Mouse (Mus musculus): ENCODE results near the gene Robo4. TPM values are rescaled to one million over a fixed set of nuclear protein-coding genes. Genes with fewer than 3 reads are reported as not detected.

The Robo4 gene
- polyA plus RNA-seq, 1 experiment from 2014 or later, result 6.6 TPM

DNA sequence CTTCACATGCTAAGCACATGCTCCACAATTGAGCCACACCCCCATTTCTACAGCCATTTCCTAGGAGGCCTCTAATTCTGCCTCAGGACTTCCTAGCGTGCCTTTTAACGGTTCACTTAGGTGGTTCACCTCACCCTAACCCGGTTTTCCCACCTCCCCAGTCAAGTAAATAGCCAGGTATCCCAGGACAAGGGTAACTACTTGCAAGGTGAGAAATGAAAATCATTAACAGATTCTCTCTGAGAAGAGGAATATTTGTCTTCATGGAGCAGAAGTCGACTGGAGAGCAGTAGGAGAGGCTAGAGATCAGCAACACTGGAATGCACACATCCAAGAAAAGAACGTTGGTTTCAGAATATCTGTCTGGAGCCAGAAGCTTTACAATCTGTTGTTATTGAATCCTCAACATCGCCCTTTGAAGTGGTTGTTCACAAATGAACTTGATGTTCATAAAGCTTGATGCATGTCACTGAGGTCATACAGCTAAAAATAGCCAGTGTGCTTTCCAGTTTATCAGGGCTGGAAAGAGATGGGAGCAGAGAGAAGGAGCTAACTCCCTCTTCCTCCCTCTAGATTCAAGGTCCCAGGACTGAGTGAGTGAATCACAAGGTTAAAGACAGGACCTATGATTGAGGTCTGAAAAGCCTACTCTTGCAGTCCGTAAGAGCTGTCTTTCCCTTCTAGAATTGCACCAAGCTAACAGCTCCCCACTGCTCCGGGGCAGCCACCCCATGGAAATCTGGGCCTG lies 8.2 kb downstream of the Robo4 start:
- H3K4me1 ChIP-seq, result peaks cover 5% of the 10 kb centered on the region
- 82% methylated on average over 8 of the region's 8 CpGs for WGBS
- H3K27me3 ChIP-seq (replicated peaks; ENCODE audit: low read depth, poor library complexity, severe bottlenecking), result peaks cover 50% of the 10 kb centered on the region
- no peak for DNase-seq (ENCODE audit: low spot score)
- H3K9me3 ChIP-seq, result no peaks in the 10 kb centered on the region
- H3K4me3 ChIP-seq, result no peak overlapping the region
- H3K36me3 ChIP-seq (replicated peaks), result no peaks in the 10 kb centered on the region
- no peak overlapping the region for H3K27ac ChIP-seq (replicated peaks)

DNA sequence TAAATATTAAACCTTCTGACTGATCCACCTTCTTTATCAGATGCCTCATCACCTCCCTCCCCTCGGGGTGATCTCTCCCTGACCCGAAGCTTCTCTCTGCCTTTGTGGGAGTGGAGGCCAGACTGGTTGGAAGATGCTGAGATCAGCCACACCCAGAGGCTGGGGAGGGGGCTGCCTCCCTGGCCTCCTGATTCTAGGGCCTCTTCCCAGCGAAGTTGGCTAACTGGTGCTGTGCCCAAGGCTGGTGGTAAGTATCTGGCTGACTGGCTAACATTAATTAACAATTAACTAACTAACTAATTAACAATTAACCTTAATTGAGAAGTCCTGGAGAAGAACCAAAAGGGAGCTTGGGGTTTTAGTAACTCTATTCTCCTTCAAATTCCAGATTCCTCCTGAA lies 11.3 kb downstream of the Robo4 start:
- H3K4me1 ChIP-seq, result peaks cover 2% of the 10 kb centered on the region
- no peak for DNase-seq (ENCODE audit: low spot score)
- H3K27ac ChIP-seq (replicated peaks), result no peak overlapping the region
- no peaks in the 10 kb centered on the region for H3K9me3 ChIP-seq
- 66% methylated on average over 3 of the region's 3 CpGs for WGBS
- H3K27me3 ChIP-seq (replicated peaks; ENCODE audit: low read depth, poor library complexity, severe bottlenecking), result peaks cover 27% of the 10 kb centered on the region
- no peaks in the 10 kb centered on the region for H3K36me3 ChIP-seq (replicated peaks)
- no peak overlapping the region for H3K4me3 ChIP-seq

- Histone ChIP-seq H3K36me3 (replicated peaks) (no peaks in the 10 kb centered on the region), H3K4me3 (no peak overlapping the region), H3K4me1 (no peaks in the 10 kb centered on the region), H3K27me3 (replicated peaks; ENCODE audit: low read depth, poor library complexity, severe bottlenecking) (peaks cover 27% of the 10 kb centered on the region), H3K27ac (replicated peaks) (no peak overlapping the region), H3K9me3 (no peaks in the 10 kb centered on the region)
- WGBS, result 78% methylated on average over 3 of the region's 3 CpGs
- DNase-seq (ENCODE audit: low spot score), result no peak
Measured at GRCm38 (mm10) chr9:37414666-37415065, 13.0 kb downstream of the Robo4 start.

- H3K27ac ChIP-seq (replicated peaks), result no peak overlapping the region
- H3K9me3 ChIP-seq, result no peaks in the 10 kb centered on the region
- H3K4me1 ChIP-seq, result peaks cover 10% of the 10 kb centered on the region
- no peak overlapping the region for H3K4me3 ChIP-seq
- H3K36me3 ChIP-seq (replicated peaks), result no peaks in the 10 kb centered on the region
- DNase-seq (ENCODE audit: low spot score), result no peak
- H3K27me3 ChIP-seq (replicated peaks; ENCODE audit: low read depth, poor library complexity, severe bottlenecking), result peaks cover 56% of the 10 kb centered on the region
- 82% methylated on average over 4 of the region's 4 CpGs for WGBS
Measured at GRCm38 (mm10) chr9:37418791-37419190, 17.1 kb downstream of the Robo4 start.

DNA sequence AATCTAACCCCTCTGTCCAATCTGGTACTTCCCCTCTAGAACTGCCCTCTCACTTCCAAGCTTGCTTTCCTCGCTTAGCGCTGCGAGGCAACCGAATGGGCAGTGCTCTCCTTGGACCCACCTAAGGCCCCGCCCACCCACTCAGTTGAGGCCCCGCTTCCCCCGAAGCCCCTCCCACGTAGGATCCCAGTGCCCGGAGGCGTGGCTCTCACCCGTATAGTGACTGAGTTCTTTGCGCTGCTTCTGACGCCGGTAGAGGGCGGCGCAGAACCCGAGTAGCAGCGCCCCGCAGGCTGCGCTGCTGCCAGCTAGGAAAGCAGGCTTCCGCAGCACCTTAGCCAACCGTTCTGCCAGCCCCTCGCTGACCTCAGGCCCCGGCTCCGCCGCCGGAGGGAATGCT lies 19.0 kb downstream of the Robo4 start:
- Histone ChIP-seq H3K4me1 (peaks cover 10% of the 10 kb centered on the region), H3K9me3 (no peaks in the 10 kb centered on the region), H3K4me3 (peak overlapping the region; percentile 49), H3K36me3 (replicated peaks) (no peaks in the 10 kb centered on the region), H3K27me3 (replicated peaks; ENCODE audit: low read depth, poor library complexity, severe bottlenecking) (peaks cover 66% of the 10 kb centered on the region), H3K27ac (replicated peaks) (no peak overlapping the region; the same call in 1 of the 2 replicates)
- WGBS, result under 1% methylated on average over 27 of the region's 27 CpGs
- peak; percentile 93 for DNase-seq (ENCODE audit: low spot score)

DNA sequence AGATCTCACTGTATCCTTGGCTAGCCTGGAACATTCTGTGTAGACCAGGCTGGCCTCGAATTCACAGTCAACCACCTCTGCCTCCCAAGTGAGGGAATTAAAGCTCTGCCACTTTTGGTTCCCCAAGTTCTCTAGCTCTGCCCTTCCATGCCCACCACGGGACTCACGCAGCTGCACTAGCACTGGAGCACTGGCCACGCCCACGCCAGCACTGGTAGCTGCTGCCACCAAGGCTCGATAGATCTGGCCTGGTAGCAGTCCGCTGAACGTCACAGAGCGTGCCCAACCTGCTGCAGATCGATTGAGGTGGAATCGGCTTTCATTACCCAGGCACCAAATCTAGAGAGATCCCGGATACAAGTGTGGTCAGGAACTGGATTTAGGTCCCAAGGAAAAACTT lies 19.5 kb downstream of the Robo4 start:
- peaks cover 67% of the 10 kb centered on the region for H3K27me3 ChIP-seq (replicated peaks; ENCODE audit: low read depth, poor library complexity, severe bottlenecking)
- 29% methylated on average over 12 of the region's 12 CpGs for WGBS
- H3K9me3 ChIP-seq, result no peaks in the 10 kb centered on the region
- peak; percentile 31 for DNase-seq (ENCODE audit: low spot score)
- no peak overlapping the region for H3K27ac ChIP-seq (replicated peaks)
- H3K4me1 ChIP-seq, result peaks cover 10% of the 10 kb centered on the region
- peak overlapping the region; percentile 49 for H3K4me3 ChIP-seq
- H3K36me3 ChIP-seq (replicated peaks), result no peaks in the 10 kb centered on the region

DNA sequence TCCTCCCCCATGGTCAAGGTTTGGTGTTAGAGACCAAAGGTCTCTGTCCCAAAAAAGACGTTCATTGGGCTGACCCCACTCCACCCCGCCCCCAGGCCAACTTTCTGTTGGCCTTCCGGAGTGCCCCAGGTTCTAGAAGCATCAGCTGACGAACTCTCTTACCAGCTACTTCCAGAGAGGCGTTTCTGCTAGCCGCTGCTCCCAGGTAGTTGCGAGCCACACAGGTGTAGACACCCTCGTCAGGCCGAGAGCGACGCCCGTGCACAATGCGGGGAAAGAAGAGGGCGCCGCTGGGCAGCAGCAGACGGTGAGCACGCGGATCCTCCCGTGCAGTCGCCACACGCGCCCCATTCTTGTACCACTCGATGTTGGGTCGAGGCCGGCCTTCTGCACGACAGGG lies 27.6 kb downstream of the Robo4 start:
- H3K4me1 ChIP-seq, result peaks cover 32% of the 10 kb centered on the region
- H3K9me3 ChIP-seq, result no peaks in the 10 kb centered on the region
- H3K4me3 ChIP-seq, result no peak overlapping the region
- H3K27me3 ChIP-seq (replicated peaks; ENCODE audit: low read depth, poor library complexity, severe bottlenecking), result peaks cover 86% of the 10 kb centered on the region
- H3K27ac ChIP-seq (replicated peaks), result no peak overlapping the region
- DNase-seq (ENCODE audit: low spot score), result no peak
- no peaks in the 10 kb centered on the region for H3K36me3 ChIP-seq (replicated peaks)
- WGBS, result 29% methylated on average over 26 of the region's 26 CpGs

GRCm38 (mm10) chr9:37430582-37430981 lies 28.9 kb downstream of the Robo4 start:
- peaks cover 95% of the 10 kb centered on the region for H3K27me3 ChIP-seq (replicated peaks; ENCODE audit: low read depth, poor library complexity, severe bottlenecking)
- DNase-seq (ENCODE audit: low spot score), result peak; percentile 87
- peaks cover 32% of the 10 kb centered on the region for H3K4me1 ChIP-seq
- no peak overlapping the region for H3K4me3 ChIP-seq
- no peak overlapping the region for H3K27ac ChIP-seq (replicated peaks)
- no peaks in the 10 kb centered on the region for H3K36me3 ChIP-seq (replicated peaks)
- WGBS, result 1% methylated on average over 12 of the region's 12 CpGs
- H3K9me3 ChIP-seq, result no peaks in the 10 kb centered on the region

GRCm38 (mm10) chr9:37432026-37432666 lies 30.4 kb downstream of the Robo4 start:
- Histone ChIP-seq H3K27me3 (replicated peaks; ENCODE audit: low read depth, poor library complexity, severe bottlenecking) (peaks cover 100% of the 10 kb centered on the region), H3K36me3 (replicated peaks) (no peaks in the 10 kb centered on the region), H3K27ac (replicated peaks) (no peak overlapping the region), H3K4me3 (peak overlapping the region; percentile 46), H3K4me1 (peaks cover 32% of the 10 kb centered on the region), H3K9me3 (no peaks in the 10 kb centered on the region)
- 1% methylated on average over 17 of the region's 17 CpGs for WGBS
- peak; percentile 58 for DNase-seq (ENCODE audit: low spot score)

- Histone ChIP-seq H3K27ac (replicated peaks) (no peak within 1 kb of the TSS), H3K36me3 (replicated peaks) (no peaks in the 10 kb centered on the region), H3K4me3 (peak within 1 kb of the TSS; percentile 46), H3K9me3 (no peaks in the 10 kb centered on the region), H3K4me1 (peaks cover 32% of the 10 kb centered on the region), H3K27me3 (replicated peaks; ENCODE audit: low read depth, poor library complexity, severe bottlenecking) (peaks cover 99% of the 10 kb centered on the region)
- peak; percentile 55 for DNase-seq (ENCODE audit: low spot score)
- under 1% methylated on average over 40 of the region's 40 CpGs for WGBS
Measured at GRCm38 (mm10) chr9:37432720-37433421, 31.2 kb downstream of the Robo4 start, which contains the start of gene Robo3. Gene Robo3 (minus strand): TSS chr9:37433246.

DNA sequence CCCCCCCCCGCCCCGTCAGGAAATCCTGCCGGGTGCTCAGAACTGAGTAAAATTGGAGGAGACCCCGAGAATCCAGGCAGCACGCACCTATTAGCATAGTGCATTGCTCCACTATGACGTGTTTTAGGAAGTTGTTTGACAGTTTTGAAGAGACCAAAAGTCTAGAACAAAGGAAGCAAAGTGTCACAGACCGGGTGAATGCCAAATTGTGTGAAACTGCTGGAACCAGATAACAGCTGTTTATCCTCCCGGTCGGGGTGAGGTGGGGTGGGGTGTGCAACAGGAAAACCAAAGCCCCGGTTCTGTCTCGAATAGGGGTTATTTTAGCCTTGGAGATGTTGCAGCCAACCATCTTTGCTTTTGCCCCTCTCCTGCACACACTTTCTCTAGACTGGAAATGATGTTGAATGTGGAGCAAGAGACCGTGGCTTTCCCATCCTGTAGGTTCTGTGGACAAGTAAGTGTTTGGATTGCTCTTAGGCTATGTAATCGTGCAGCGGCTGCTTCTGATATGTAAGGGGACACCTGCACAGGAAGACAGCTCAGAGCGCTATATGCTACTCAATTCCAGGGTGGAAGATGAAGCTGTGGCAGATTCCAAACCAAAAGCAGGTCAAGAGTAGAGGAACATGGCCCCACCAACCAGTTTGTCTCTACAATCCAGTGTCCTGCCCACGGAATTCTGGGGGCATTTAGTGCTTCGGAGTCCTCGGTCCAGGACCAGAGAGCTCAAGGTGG lies 32.3 kb downstream of the Robo4 start:
- no peak for DNase-seq (ENCODE audit: low spot score)
- Histone ChIP-seq H3K9me3 (no peaks in the 10 kb centered on the region), H3K27ac (replicated peaks) (no peak overlapping the region), H3K27me3 (replicated peaks; ENCODE audit: low read depth, poor library complexity, severe bottlenecking) (peaks cover 96% of the 10 kb centered on the region), H3K36me3 (replicated peaks) (no peaks in the 10 kb centered on the region), H3K4me3 (peak overlapping the region; percentile 46; the same call in 1 of the 2 replicates), H3K4me1 (peaks cover 31% of the 10 kb centered on the region)
- WGBS, result 2% methylated on average over 18 of the region's 18 CpGs

GRCm38 (mm10) chr9:37434932-37435331 lies 33.2 kb downstream of the Robo4 start:
- peaks cover 87% of the 10 kb centered on the region for H3K27me3 ChIP-seq (replicated peaks; ENCODE audit: low read depth, poor library complexity, severe bottlenecking)
- peak; percentile 37 for DNase-seq (ENCODE audit: low spot score)
- no peak overlapping the region for H3K27ac ChIP-seq (replicated peaks)
- under 1% methylated on average over 14 of the region's 14 CpGs for WGBS
- H3K36me3 ChIP-seq (replicated peaks), result no peaks in the 10 kb centered on the region
- no peaks in the 10 kb centered on the region for H3K9me3 ChIP-seq
- H3K4me3 ChIP-seq, result no peak overlapping the region
- H3K4me1 ChIP-seq, result peaks cover 26% of the 10 kb centered on the region
